Mouse (Mus musculus) bone marrow, adult 2 months (tissue): ENCODE results near the gene Wdr91.

ENCODE experiments used
- CTCF ChIP-seq: fragments of 200-500 bp; IDR thresholded peaks from 2 replicates; pipeline ENCODE4 v1.5.1; 2011; ENCODE audit warnings: low read length, control low read depth; ENCODE audit not compliant: control insufficient read depth, insufficient read depth
- POLR2A ChIP-seq: fragments of 200-500 bp; IDR thresholded peaks from 2 replicates; pipeline ENCODE4 v1.6.1; 2011; ENCODE audit warnings: low read depth, mild to moderate bottlenecking, control low read depth, low read length, borderline replicate concordance; ENCODE audit not compliant: control insufficient read depth

- peak; percentile 83 for TF ChIP-seq CTCF
- no peak for TF ChIP-seq POLR2A
These were observed 16.5 kb upstream of the Wdr91 start for GRCm38 (mm10) chr6:34927156-34927555.
